Mouse (Mus musculus) gastrocnemius, adult 2 months (tissue): ENCODE measurements at regions not wholly inside any gene's neighbourhood (a gene's known extent, or its start where the extent isn't known, plus 50 kb on each side); places are given as distances from the start of the nearest gene placed in this dataset.

Experiments
- DNase-seq: peaks from one replicate; pipeline ENCODE4 v3.0.0; 2022
- H3K27ac ChIP-seq: fragments of 200-600 bp; 2 replicates; pipeline ENCODE4 v1.8.1; 2022; ENCODE audit warnings: mild to moderate bottlenecking
- H3K4me3 ChIP-seq: fragments of 200-600 bp; 2 replicates; pipeline ENCODE4 v1.8.1; 2022; ENCODE audit warnings: mild to moderate bottlenecking, moderate library complexity
- CTCF ChIP-seq: fragments of 200-600 bp; IDR thresholded peaks from 2 replicates; pipeline ENCODE4 v1.8.1; 2022; ENCODE audit warnings: antibody characterized with exemption, mild to moderate bottlenecking, moderate library complexity
- intact Hi-C: fragments of 180-260 bp; cut with DNase I; formaldehyde crosslinking; loops from one replicate; pipeline ENCODE4 v1.15.1; 2025

DNA sequence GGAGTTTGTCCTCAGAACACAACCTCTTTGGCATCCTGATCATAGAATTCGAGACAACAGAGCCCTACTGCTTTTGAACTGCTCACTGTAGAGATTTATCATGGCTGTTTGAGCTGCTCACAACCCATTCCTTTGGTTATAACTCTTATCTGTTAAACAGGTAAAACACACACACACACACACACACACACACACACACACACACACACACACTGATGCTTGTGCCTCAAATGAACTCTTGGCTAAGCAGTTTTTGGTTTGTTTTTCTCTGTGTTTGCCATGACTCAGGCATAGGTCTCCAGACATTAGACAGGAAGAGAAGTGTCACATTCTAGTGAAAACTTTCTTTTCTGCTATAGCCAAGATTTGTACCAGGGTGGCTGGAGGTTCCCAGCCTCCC, 60.8 kb upstream of the 1700020N01Rik start:
- DNase-seq: no peak
- H3K27ac ChIP-seq: no peak overlapping the region
- no peak overlapping the region for H3K4me3 ChIP-seq
- no peak for TF ChIP-seq CTCF
- intact Hi-C loops: no loop called here

DNA sequence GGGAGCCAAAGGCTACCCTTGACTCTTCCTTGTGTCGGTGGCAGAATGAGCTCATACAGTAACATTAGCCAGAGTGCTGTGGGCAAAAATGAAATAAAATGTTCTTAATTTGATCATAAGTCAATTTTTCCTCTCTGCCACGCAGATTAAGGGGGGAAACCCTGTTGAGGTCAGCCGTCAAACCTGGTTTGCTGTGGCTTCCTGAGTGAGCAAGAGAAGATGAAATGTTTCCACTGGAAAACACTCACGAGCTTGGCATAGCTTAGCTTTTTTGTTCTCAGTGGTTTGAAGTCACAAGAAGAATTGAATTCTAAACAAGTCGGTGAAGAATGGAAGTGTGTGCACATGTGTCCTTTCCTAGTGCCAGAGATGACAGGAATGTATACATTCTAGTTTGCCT, 57.3 kb upstream of the 1700020N01Rik start:
- no peak for DNase-seq
- intact Hi-C loops: no loop called here
- Histone ChIP-seq H3K4me3 (no peak overlapping the region), H3K27ac (no peak overlapping the region)
- no peak for TF ChIP-seq CTCF

GRCm38 (mm10) chr10:21538481-21538880, 54.5 kb upstream of the 1700020N01Rik start:
- H3K27ac ChIP-seq: no peak overlapping the region
- no peak for TF ChIP-seq CTCF
- intact Hi-C loops: no loop called here
- H3K4me3 ChIP-seq: no peak overlapping the region
- DNase-seq: no peak
